Mouse (Mus musculus): ENCODE data around the gene Mcfd2.

DNA sequence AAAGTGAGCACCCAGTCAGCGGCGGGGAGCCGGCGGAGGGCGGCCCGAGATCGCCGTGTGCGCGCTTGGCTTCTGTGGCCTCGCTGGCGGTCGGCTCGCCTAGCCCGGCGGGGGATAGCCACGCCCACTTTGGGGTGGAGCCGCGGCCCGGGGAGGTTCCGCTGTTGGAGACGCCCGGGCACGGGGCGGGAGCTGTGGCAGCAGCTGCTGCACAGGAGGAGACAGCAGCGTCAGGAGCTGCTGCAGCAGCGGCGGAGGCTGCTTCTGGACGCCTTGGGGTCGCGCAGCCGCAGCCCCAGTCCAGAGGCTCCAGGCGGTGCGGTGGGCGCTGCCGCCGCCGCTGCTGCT is 16.9 kb upstream of the Mcfd2 start, which contains the start of gene Ttc7:
- no peak for TF ChIP-seq CTCF (IDR thresholded peaks at IDR 0.05; ENCODE audit: low read depth)
- no peak for TF ChIP-seq EP300 (IDR thresholded peaks at IDR 0.05; ENCODE audit: low read depth)

Measured in liver, postnatal 0 days (tissue).